Mouse (Mus musculus) kidney, embryonic 14.5 days (tissue): ENCODE measurements at regions not wholly inside any gene's neighbourhood (a gene's known extent, or its start where the extent isn't known, plus 50 kb on each side); places are given as distances from the start of the nearest gene placed in this dataset.

Experiments used
- ATAC-seq: fragments of 200-750 bp; cut with Nextera tagmentation; 2 replicates; pipeline ENCODE4 v1.8.0; 2017; ENCODE audit warnings: moderate number of reproducible peaks, mild to moderate bottlenecking, moderate TSS enrichment, moderate library complexity; ENCODE audit not compliant: low FRiP score, low TSS enrichment
- H3K27ac ChIP-seq: fragments of 300-500 bp; sonication (generic); 2 replicates; pipeline ENCODE4 v1.5.1; 2014; ENCODE audit warnings: low read depth, mild to moderate bottlenecking, low read length, moderate library complexity, mixed read lengths
- H3K27me3 ChIP-seq: fragments of 300-500 bp; sonication (generic); 2 replicates; pipeline ENCODE4 v1.6.1; 2014; ENCODE audit warnings: mild to moderate bottlenecking, low read length; ENCODE audit not compliant: control insufficient read depth, insufficient read depth
- H3K36me3 ChIP-seq: fragments of 300-500 bp; sonication (generic); 2 replicates; pipeline ENCODE4 v1.6.1; 2014; ENCODE audit warnings: low read length, mixed read lengths; ENCODE audit not compliant: control insufficient read depth, insufficient read depth
- H3K4me1 ChIP-seq: fragments of 300-500 bp; sonication (generic); 2 replicates; pipeline ENCODE4 v1.6.1; 2014; ENCODE audit warnings: low read length, mixed read lengths; ENCODE audit not compliant: control insufficient read depth, insufficient read depth
- H3K4me2 ChIP-seq: fragments of 300-500 bp; sonication (generic); replicated peaks from 2 replicates; pipeline ENCODE4 v1.6.1; 2014; ENCODE audit warnings: low read depth, mild to moderate bottlenecking, low read length
- H3K4me3 ChIP-seq: fragments of 300-500 bp; sonication (generic); 2 replicates; pipeline ENCODE4 v1.5.1; 2014; ENCODE audit warnings: mild to moderate bottlenecking, low read length
- H3K9ac ChIP-seq: fragments of 300-500 bp; sonication (generic); 2 replicates; pipeline ENCODE4 v1.6.1; 2014; ENCODE audit warnings: low read depth, mild to moderate bottlenecking, low read length, moderate library complexity
- H3K9me3 ChIP-seq: fragments of 300-500 bp; sonication (generic); 2 replicates; pipeline ENCODE4 v1.6.1; 2016; ENCODE audit warnings: low read length; ENCODE audit not compliant: control insufficient read depth
- WGBS: fragments of 180-500 bp; shearing (Covaris S2); extraction: QIAGEN DNeasy Blood & Tissue Kit; methylation state at CpG from one replicate; pipeline ENCODE4 v1.1.7; 2014; 5-methylcytosine and 5-hydroxymethylcytosine counted together

DNA sequence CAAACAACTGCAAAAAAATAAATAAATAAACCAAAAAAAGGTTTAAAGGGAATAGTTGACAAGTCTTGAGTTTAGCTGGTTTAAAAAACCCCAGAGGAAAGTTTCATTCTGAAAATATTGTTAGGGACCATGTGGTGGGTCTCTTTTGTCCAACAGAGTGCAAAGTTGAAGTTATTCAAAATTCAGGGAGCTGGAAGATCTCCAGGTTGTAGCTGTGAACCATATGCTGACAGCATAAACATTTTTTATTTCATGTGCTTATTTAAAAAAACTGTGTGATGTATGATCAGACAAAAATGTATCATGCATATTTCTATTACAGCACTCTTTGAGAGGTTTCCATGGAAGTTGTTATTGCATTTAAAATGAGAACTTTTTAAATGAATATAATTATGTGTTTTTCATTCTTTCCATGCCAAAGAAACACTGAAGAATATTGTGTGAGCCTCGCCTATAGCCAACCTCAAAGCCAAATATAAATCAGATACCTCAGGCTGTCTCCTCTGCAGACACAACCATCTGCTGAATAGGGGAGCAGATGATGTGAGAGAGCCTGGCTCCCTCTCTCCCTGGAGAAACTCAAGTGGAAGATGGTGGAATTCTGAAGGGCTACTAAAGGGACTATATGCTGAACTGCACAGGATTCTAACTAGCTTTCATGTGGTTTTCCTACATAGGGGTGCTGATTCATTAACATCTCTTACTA is 413.4 kb upstream of the Impad1 start:
- no peak for ATAC-seq

DNA sequence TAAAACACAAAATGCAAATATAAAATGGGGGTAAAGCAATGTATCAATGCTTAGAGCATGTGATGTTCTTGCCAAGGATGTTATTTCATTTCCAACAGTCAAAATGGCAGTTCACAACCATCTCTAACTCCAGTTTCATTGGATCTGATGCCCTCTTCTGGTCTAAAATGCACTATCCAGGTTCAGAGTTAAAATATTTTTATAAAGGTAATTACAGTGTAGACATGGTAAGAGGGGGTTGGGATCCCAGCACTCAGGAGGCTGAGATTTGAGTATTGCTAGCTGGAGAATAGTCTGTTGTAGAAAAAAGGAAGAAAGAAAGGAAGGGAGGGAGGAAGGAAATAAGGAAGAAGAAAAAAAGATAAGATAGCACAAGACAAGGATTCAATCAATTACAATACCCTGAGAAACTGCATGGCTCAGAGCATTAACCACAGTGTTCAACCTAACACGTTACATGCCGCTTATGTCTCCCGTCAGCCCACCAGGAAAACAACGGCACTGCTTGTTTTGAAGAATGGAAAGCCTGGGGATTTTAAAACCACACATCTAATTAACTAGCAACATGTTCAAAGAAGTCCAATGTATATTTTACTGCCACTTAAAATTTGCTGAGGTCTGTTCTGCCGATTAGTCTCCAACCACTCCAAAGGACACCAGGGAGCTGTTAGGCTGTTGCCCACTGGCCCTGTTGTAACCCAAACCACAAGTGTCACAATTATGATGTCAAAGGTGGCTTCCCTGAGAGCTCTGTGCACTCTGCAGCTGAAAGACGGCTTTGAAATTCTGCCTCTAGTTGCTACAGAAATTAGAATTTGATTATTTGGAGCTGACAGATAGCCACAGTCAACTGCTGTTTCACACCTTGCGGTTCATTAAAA is 412.4 kb upstream of the Impad1 start:
- no peak overlapping the region for H3K4me3 ChIP-seq
- 73% methylated on average over 7 of the region's 7 CpGs for WGBS
- no peak for ATAC-seq
- H3K9me3 ChIP-seq = no peaks in the 10 kb centered on the region
- no peaks in the 10 kb centered on the region for H3K4me1 ChIP-seq
- H3K4me2 ChIP-seq = no peak overlapping the region
- no peak overlapping the region for H3K9ac ChIP-seq
- no peak overlapping the region for H3K27ac ChIP-seq
- H3K27me3 ChIP-seq = no peaks in the 10 kb centered on the region
- H3K36me3 ChIP-seq = no peaks in the 10 kb centered on the region

More for the DNA sequence above, 413.4 kb upstream of the Impad1 start:
- Histone ChIP-seq H3K27me3 (no peaks in the 10 kb centered on the region), H3K9ac (no peak overlapping the region), H3K4me3 (no peak overlapping the region), H3K27ac (no peak overlapping the region), H3K36me3 (no peaks in the 10 kb centered on the region), H3K9me3 (no peaks in the 10 kb centered on the region), H3K4me1 (no peaks in the 10 kb centered on the region), H3K4me2 (no peak overlapping the region)
- 63% methylated on average over 1 of the region's 1 CpGs for WGBS

DNA sequence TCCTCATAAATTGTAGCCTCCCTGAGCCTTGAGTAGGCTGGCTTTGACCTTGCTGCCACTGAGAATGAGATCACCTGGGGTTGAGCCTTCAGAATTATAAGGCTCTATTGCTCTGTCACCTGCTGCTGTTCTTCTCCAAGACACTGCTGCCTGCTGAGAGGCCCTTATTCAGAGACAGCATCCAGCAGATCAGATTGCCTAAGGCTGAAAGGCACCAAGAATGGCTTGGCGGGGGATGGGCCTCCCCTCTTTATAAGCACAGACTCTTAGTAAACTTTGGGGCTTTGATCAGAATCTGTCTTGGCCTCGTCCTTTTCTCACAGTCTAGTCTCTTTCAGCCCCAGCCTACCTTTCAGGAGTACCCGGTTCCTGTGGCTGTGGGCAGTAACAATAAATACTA is 401.1 kb upstream of the Impad1 start:
- no peak overlapping the region for H3K9ac ChIP-seq
- H3K4me1 ChIP-seq = no peaks in the 10 kb centered on the region
- ATAC-seq = no peak
- H3K4me3 ChIP-seq = no peak overlapping the region
- H3K4me2 ChIP-seq = no peak overlapping the region
- H3K27ac ChIP-seq = no peak overlapping the region
- H3K36me3 ChIP-seq = no peaks in the 10 kb centered on the region
- no peaks in the 10 kb centered on the region for H3K27me3 ChIP-seq
- 39% methylated on average over 3 of the region's 3 CpGs for WGBS
- no peaks in the 10 kb centered on the region for H3K9me3 ChIP-seq

DNA sequence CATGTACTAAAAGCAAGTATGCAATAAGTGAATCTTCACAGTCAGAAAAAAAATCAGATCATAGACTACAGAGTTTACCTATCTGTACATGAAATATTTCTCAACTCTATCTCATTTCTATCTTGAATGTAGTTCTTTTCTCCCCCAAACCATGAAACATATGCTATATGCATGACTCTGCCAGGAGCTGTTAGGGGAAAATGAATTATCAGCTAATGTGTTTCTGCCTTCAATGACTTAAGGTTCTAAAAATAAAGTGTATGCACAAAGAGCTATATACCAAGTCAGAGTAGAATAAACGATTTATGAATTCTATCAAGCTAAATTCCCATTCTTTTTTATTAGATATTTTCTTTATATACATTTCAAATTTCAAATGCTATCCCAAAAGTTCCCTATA is 388.4 kb upstream of the Impad1 start:
- Histone ChIP-seq H3K4me2 (no peak overlapping the region), H3K36me3 (no peaks in the 10 kb centered on the region), H3K4me3 (no peak overlapping the region), H3K9ac (no peak overlapping the region), H3K27me3 (no peaks in the 10 kb centered on the region), H3K9me3 (no peaks in the 10 kb centered on the region), H3K27ac (no peak overlapping the region), H3K4me1 (no peaks in the 10 kb centered on the region)
- 85% methylated on average over 1 of the region's 1 CpGs for WGBS
- ATAC-seq = no peak

DNA sequence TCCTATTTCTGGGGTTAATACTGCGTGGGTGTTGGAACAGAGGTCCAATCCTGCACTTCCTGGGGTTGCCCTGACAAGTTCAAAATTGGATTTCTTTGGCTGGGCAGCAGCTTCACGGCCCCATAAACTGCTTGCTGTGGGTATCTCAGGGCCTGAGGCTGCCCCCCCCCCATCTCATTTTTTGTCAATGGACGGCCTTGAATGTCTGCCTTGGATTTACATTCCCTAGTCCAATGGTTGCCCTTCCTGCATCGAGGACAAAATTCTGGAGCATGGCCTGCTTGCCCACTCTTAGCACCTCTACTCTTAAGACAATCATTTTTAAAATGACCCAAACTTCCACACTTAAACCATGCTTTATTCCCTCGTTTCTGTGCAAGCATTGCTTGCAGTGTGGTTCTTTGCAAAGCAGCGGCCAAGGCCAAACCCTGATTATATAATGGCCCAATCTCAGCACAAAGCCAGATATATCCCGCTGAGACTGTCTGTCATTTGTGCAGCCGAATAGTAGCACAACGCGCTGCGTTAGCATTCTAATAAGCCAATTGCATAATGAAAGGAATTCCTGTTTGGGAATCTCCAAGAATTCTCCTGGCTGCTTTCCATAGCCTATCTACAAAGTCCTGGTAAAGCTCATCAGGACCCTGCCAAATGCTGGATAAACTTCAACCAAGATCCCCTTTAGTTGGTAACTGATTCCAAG is 386.0 kb upstream of the Impad1 start:
- no peak overlapping the region for H3K9ac ChIP-seq
- no peaks in the 10 kb centered on the region for H3K4me1 ChIP-seq
- H3K27ac ChIP-seq = no peak overlapping the region
- H3K36me3 ChIP-seq = no peaks in the 10 kb centered on the region
- no peak overlapping the region for H3K4me3 ChIP-seq
- no peak overlapping the region for H3K4me2 ChIP-seq
- ATAC-seq = no peak
- no peaks in the 10 kb centered on the region for H3K9me3 ChIP-seq
- WGBS = 86% methylated on average over 11 of the region's 11 CpGs
- no peaks in the 10 kb centered on the region for H3K27me3 ChIP-seq

DNA sequence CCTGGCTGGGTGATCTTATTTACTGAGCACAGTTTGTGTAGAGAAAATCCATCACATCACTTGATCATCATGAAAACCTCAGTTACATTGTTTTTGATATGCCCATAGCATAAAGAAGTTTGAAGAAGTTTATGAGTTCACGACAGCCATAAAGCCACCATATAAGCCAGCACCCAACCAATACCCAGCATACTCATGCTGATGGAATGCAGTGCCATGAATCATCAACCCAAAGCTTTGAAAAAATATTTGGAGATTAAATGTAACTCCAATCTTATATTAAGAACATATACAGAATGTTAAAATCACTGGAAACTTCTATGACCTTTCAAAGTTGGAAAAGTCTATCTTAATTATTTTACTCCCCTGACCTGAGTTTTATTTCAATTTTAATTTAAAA is 372.1 kb upstream of the Impad1 start:
- 86% methylated on average over 1 of the region's 1 CpGs for WGBS
- no peaks in the 10 kb centered on the region for H3K27me3 ChIP-seq
- no peak overlapping the region for H3K27ac ChIP-seq
- no peaks in the 10 kb centered on the region for H3K4me1 ChIP-seq
- no peak for ATAC-seq
- no peaks in the 10 kb centered on the region for H3K9me3 ChIP-seq
- H3K4me2 ChIP-seq = no peak overlapping the region
- H3K4me3 ChIP-seq = no peak overlapping the region
- H3K36me3 ChIP-seq = no peaks in the 10 kb centered on the region
- H3K9ac ChIP-seq = no peak overlapping the region

DNA sequence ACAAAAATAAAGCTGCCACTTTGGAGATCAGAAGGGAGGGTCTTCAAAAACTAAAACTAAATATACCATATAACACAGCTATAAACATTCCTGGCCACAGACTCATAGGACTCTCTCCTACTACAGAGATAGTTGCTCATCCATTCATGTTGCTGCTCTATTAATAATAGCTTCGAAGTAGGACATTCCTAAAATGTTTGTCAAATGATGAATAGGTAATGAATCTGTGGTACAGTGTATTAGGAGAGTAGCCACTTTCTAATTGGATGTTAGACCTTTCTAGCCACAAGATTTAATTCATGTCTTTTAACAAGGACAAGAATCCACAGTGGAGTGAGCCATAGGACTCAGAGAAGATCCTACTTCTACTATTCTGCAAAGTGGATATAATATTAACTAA is 367.8 kb upstream of the Impad1 start:
- Histone ChIP-seq H3K4me1 (no peaks in the 10 kb centered on the region), H3K27me3 (no peaks in the 10 kb centered on the region), H3K4me2 (no peak overlapping the region), H3K36me3 (no peaks in the 10 kb centered on the region), H3K9ac (no peak overlapping the region), H3K4me3 (no peak overlapping the region), H3K27ac (no peak overlapping the region), H3K9me3 (no peaks in the 10 kb centered on the region)
- ATAC-seq = no peak
- WGBS = 82% methylated on average over 1 of the region's 1 CpGs

DNA sequence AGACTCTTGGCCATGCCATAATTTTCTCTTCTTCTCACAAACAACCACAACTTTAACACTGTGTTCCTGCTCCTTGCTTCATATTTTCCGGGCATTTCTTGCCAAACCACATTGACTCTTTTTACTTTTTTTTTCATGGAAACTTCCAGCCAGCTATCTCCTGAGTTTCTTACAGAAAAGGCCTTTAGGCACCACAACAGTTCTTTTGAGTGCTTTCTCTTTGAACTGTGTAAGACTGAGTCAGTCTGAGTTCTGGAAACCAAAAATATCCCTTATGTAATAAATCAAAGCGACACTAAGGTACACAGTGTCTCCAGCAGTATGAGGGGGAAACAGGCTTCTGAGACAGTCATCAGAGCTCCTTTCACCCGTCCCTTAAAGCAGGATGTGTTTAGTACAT is 337.6 kb upstream of the Impad1 start:
- 37% methylated on average over 3 of the region's 3 CpGs for WGBS
- no peak overlapping the region for H3K27ac ChIP-seq
- peak; percentile 62; the same call in 1 of the 2 replicates for ATAC-seq

DNA sequence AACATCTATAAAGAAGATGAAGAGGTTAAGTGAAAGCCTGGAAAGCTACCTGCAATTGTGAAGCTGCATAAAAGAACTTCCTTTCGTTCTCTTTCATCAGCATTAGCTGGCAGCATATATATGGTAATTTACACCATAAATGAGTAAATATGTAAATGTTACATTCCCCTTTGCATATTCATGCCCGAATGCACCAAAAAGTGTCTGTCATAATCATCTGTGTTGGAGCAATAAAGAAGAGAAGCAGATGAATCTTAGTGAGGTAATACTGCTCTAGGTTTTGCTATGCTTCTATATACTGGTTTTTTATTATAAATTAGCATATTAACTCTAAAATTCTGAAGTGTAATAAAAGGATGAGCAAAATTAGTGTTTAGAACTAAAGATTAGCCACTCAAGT is 332.9 kb upstream of the Impad1 start:
- Histone ChIP-seq H3K27ac (no peak overlapping the region), H3K4me3 (no peak overlapping the region), H3K27me3 (no peaks in the 10 kb centered on the region), H3K4me2 (no peak overlapping the region), H3K36me3 (no peaks in the 10 kb centered on the region), H3K9me3 (no peaks in the 10 kb centered on the region), H3K4me1 (no peaks in the 10 kb centered on the region), H3K9ac (no peak overlapping the region)
- WGBS = 79% methylated on average over 2 of the region's 2 CpGs
- no peak for ATAC-seq

More for the DNA sequence above, 337.6 kb upstream of the Impad1 start:
- H3K9me3 ChIP-seq = no peaks in the 10 kb centered on the region
- no peaks in the 10 kb centered on the region for H3K4me1 ChIP-seq
- no peaks in the 10 kb centered on the region for H3K36me3 ChIP-seq
- no peak overlapping the region for H3K4me3 ChIP-seq
- H3K4me2 ChIP-seq = no peak overlapping the region
- H3K9ac ChIP-seq = no peak overlapping the region
- H3K27me3 ChIP-seq = no peaks in the 10 kb centered on the region
